Mouse (Mus musculus): ENCODE measurements around the gene Kntc1. TPM values are rescaled to one million over a fixed set of nuclear protein-coding genes. Genes with fewer than 3 reads are reported as not detected.
"Not testable (repeated sequence)": the region's sequence is repeated elsewhere in the genome, so short reads cannot be mapped to it uniquely, and the experiment has no call there.

Kntc1 gene
- total RNA-seq (2021), result 1 to 10 TPM in 1 of 2 experiments, under 1 TPM in 1; 0.83 to 1.3 TPM

DNA sequence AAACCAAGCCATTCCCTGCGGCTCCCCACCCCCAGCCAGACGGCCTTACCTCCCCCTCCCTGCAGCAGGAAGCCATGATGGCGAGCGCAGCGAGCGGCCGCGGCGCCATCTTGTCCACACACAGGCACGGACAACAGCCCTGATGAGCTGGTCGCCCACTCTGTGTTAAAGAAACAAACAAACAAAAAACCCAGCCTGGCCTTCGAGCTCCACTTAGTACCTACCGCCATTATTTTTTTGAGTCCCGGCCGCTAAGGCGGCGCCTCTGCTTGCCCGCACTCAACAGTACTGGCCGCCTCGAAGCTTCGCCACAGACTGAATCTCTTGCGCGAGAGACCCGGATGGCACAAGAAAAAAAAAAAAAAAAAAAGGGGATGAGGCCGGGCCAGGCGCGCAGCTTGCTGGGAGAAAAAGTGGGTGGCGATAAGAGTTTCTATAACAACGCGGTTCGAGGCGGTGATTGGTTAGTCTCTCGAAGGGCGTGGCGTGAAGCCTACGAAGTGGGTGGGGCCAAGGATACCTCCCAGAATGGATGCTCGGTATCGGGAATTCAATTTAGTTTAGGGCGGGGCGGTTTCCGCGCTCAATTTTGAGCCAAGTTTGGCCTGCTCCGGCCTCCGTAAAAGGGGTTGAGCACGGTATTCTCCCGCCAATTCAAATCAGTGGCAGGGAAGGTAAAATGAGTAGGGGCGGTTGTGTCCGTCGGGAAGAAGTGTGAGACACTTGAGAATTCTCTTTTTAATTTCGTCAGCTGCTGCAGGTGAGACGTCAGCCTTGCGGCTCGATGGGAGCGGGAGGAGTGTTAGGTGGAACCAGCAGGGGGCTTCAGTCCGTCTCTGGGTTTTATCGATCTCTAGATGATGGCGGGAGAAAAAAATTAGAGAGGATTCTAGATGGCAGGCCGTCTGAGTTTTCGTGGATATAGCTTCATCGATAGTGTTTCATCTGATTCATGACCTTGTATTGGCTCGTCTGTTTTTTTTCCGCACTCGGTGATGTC lies at the start of gene Kntc1, which contains the start of gene Rsrc2:
Gene Kntc1 (plus strand): TSS at position 652 of the 1,000 bp plus-strand sequence.
Gene Rsrc2 (minus strand): TSS at position 350 of the 1,000 bp plus-strand sequence.
- DNase-seq (ENCODE audit: low spot score in 2 of 2), result peak; percentile 99 to 100
- intact Hi-C loops (cut with DNase I), result loop anchor here (1.0 to 5.0 kb wide), 2 partner anchors 68 to 157 kb away; no protein-coding TSS in a partner anchor

DNA sequence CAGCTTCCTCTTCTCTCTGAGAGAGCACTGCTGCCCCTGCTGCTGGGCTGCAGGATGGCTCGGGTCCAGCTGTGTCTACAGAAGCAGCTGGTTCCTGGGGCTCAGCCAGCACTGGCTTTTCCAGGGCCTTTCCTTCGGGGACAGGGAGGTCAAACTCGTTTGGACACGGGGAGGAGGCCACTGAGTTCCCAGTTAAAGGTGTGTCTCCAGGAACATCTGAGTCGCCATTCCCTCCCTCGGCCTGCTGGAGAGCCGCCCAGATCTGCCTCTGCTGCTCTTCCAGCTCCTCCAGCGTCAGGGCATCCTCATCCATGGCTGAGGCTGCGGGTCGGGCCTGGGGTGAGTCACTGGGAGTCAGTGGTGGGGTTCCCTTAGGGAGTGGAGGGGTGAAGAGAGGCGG lies 48.9 kb upstream of the Kntc1 start:
- intact Hi-C loops (cut with DNase I), result loop anchor here (5.0 kb wide), 1 partner anchor 37 kb away; no protein-coding TSS in a partner anchor
- DNase-seq (ENCODE audit: low spot score in 2 of 2), result peak; percentile 31 to 34

GRCm38 (mm10) chr5:123708598-123708997 lies 40.9 kb upstream of the Kntc1 start:
- DNase-seq (ENCODE audit: low spot score in 2 of 2), result peak in 1 of 2 experiments; percentile 17
- intact Hi-C loops (cut with DNase I), result no loop called here

- no peak for DNase-seq (ENCODE audit: low spot score in 2 of 2)
- intact Hi-C loops (cut with DNase I), result no loop called here
Observed at GRCm38 (mm10) chr5:123709571-123709970, 39.9 kb upstream of the Kntc1 start.

- intact Hi-C loops (cut with DNase I), result no loop called here
Observed at GRCm38 (mm10) chr5:123713782-123714181, 35.7 kb upstream of the Kntc1 start.

GRCm38 (mm10) chr5:123714622-123715021 lies 34.9 kb upstream of the Kntc1 start:
- no peak for DNase-seq (ENCODE audit: low spot score in 2 of 2)
- intact Hi-C loops (cut with DNase I), result no loop called here

More at GRCm38 (mm10) chr5:123713782-123714181, 35.7 kb upstream of the Kntc1 start:
- no peak for DNase-seq (ENCODE audit: low spot score in 2 of 2)

DNA sequence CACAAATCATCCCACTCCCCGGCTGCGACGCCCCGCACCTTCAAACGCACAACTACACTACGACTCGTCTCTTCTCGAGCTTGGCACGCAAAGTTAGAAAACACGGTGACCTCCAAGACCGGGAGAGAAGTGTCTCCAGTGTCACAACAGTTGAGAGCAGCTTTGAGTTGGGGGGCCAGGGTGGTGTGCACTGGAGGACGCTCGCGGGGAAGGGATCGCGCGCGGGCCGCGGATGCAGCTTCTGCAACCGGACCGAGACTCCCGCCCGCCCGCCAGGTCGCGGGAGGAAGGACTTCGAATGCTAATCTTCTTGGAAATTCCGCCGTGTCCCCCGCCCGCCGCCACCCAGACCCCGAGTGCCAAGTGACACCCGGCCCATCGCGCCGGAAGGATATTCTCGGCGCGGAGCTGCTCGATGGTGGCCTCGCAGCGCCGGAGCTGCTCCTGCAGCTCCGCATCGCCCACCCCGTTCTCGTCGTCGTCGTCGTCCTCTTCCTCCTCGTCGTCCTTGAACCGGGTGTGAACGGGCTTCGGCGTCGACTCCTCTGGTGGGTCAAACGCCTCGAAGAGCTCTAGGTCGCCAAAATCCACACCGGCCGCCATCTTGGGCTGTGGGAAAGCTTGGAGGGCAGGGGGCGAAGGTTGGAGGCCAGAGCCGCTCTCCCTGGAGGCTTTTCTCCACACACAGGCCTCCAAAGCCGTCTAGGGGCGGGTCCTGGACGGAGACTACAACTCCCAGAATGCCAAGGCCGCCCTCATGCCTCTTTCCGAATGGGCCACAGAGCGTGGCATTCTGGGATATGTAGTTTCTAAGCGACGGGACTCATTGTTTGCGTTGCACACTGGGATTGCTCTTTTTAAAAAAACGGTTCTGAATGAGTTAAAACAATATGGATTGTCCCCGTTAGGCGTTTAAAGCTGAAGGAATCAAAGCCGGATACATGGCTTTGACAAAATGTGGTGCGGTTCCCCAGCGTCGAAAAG lies 28.9 kb upstream of the Kntc1 start, which contains the start of gene Zcchc8:
Gene Zcchc8 (minus strand): TSS at position 773 of the 984 bp plus-strand sequence.
- intact Hi-C loops (cut with DNase I), result no loop called here

GRCm38 (mm10) chr5:123723816-123724215 lies 25.7 kb upstream of the Kntc1 start:
- intact Hi-C loops (cut with DNase I); DNase-seq (ENCODE audit: low spot score in 2 of 2): not testable (repeated sequence)

More for the DNA sequence above, 28.9 kb upstream of the Kntc1 start, which contains the start of gene Zcchc8:
- peak; percentile 98 to 99 for DNase-seq (ENCODE audit: low spot score in 2 of 2)

DNA sequence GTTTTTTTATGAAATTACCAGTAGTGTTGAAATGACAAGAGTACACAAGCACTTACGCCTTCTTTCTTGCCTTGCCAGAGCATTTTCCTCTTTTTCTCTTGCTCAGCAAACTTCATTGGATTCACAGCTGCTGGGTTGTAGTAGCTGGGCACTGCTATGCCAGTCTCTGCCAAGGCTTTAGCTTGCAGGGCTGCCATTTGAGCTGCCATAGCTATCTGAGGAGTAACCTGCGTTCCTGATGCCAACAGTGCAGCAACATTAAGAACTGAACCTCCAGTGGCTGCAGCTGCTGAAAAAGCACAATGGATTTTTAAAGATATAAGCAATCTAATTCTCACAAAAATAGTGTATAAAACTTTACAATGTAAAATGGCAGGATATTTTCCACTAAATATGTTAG lies 18.5 kb upstream of the Kntc1 start:
- DNase-seq (ENCODE audit: low spot score in 2 of 2), result no peak
- intact Hi-C loops (cut with DNase I), result loop anchor here (10.0 kb wide), 1 partner anchor 664 kb away; no protein-coding TSS in a partner anchor

- DNase-seq (ENCODE audit: low spot score in 2 of 2), result no peak
- intact Hi-C loops (cut with DNase I), result no loop called here
Observed at GRCm38 (mm10) chr5:123744358-123744757, 5.2 kb upstream of the Kntc1 start.

GRCm38 (mm10) chr5:123746253-123746652 lies 3.3 kb upstream of the Kntc1 start:
- intact Hi-C loops (cut with DNase I), result loop anchor here (5.0 kb wide), 1 partner anchor 71 kb away; no protein-coding TSS in a partner anchor
- no peak for DNase-seq (ENCODE audit: low spot score in 2 of 2)

DNA sequence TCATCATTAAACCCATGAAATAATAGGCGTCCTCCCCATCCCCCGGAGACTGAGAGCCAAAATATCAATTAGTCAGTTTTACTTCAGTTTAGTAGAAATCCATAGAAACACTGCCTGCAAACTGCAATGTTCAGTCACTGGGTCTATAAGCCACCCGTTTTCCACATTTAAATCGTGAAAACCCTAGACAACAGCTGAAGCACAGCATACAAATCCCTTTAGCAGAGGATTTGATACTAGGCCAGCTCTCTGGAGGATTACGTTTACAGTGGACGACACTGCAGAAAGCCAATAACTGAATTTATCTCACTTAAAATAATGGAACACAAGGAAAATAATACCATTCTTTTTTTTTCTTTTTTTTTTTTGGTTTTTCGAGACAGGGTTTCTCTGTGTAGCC lies 1.9 kb upstream of the Kntc1 start:
- DNase-seq (ENCODE audit: low spot score in 2 of 2), result no peak
- intact Hi-C loops (cut with DNase I), result loop anchor here (5.0 kb wide), 1 partner anchor 70 kb away; no protein-coding TSS in a partner anchor

GRCm38 (mm10) chr5:123748339-123749064 lies 1.0 kb upstream of the Kntc1 start:
- DNase-seq (ENCODE audit: low spot score in 2 of 2), result no peak
- intact Hi-C loops (cut with DNase I), result loop anchor here (1.0 to 5.0 kb wide), 2 partner anchors 69 to 158 kb away; no protein-coding TSS in a partner anchor

- no peak for DNase-seq (ENCODE audit: low spot score in 2 of 2)
- intact Hi-C loops (cut with DNase I), result no loop called here
Observed at GRCm38 (mm10) chr5:123765506-123765905, 16.0 kb downstream of the Kntc1 start.

- DNase-seq (ENCODE audit: low spot score in 2 of 2); intact Hi-C loops (cut with DNase I): not testable (repeated sequence)
Observed at GRCm38 (mm10) chr5:123766455-123766854, 16.9 kb downstream of the Kntc1 start.

DNA sequence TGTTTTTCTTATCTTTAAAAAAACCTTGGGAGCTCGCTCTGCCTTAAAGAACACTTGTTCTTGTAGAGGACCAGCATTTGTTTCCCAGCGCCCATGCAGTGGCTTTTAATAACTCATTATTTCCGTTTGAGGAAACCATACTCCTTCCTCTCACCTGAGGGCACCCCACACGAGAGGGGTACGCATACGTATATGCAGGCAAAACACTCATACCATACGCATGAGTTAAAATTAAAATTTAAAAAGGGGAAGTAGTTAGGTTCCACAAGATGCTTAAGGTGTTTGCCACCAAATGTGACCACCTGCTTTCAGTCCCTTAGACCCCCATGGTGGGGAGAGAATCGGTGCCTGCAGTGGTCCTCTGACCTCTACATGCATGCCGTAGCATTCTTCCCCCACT lies 23.9 kb downstream of the Kntc1 start:
- intact Hi-C loops (cut with DNase I), result no loop called here
- DNase-seq (ENCODE audit: low spot score in 2 of 2), result no peak

DNA sequence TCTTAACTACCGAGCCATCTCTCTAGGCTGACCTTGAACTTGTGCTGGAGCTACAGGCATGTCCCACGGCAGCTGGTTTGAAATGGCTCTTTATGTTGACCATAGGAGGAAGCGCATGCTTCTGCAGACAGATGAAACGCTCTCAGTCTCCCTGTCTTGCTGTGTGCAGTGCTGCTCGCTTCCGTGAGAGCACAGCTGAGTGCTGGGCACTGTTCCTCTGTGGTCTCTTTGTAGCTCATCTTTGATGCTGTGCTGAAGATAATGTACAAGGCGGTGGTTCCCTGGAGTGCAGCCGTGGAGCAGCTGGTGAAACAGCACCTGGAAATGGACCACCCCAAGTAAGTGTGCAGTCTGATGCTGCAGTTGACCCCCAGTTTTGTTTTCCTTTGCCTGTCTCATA lies 31.2 kb downstream of the Kntc1 start:
- DNase-seq (ENCODE audit: low spot score in 2 of 2), result no peak
- intact Hi-C loops (cut with DNase I), result no loop called here

DNA sequence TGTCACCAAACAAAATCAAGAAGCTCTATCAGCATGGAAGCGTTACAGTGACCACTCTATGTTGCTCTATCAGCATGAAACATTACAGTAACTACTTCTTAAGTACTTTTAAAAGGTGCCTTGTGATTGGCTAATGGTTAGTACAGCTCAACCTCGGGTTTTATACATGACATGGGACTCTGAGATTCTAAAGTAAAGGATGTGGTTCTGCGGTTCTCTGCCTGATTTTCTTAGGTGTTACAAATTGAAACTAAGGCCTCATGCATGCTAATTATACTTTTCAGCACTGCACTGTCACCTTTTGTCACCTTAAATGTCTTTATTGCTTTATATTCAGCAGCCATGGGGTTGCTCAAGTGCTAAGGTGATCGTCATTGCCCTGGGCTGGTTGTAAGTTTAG lies 32.3 kb downstream of the Kntc1 start:
- no peak for DNase-seq (ENCODE audit: low spot score in 2 of 2)
- intact Hi-C loops (cut with DNase I), result no loop called here

Measured in left cerebral cortex, postnatal 25 days (tissue).